Mouse (Mus musculus) left cerebral cortex, adult 8-10 months (tissue): ENCODE results near the gene Gstt4. TPM values are rescaled to one million over a fixed set of nuclear protein-coding genes. Genes with fewer than 3 reads are reported as not detected.

Experiments used
- DNase-seq, 2 experiments: peaks; one replicate each; pipeline ENCODE4 v3.0.0; 2022; ENCODE audit warnings: low spot score in 2 of 2
- total RNA-seq, 4 experiments: library from RNA; stranded (reverse); gene quantifications; 2 replicates each; pipeline ENCODE4 v1.2.4; 2022

The Gstt4 gene
- total RNA-seq, 4 experiments from 2014 or later, result not detected

GRCm38 (mm10) chr10:75835761-75836531, 13.6 kb upstream of the Gstt4 start:
- DNase-seq, result no peak

- DNase-seq, result no peak
Observed at GRCm38 (mm10) chr10:75835307-75835706, 13.0 kb upstream of the Gstt4 start.

GRCm38 (mm10) chr10:75834721-75835120, 12.4 kb upstream of the Gstt4 start:
- no peak for DNase-seq

- no peak for DNase-seq
Observed at GRCm38 (mm10) chr10:75834250-75834649, 11.9 kb upstream of the Gstt4 start.

- DNase-seq, result no peak
Observed at GRCm38 (mm10) chr10:75833456-75834080, 11.2 kb upstream of the Gstt4 start.

GRCm38 (mm10) chr10:75832272-75832895, 10.0 kb upstream of the Gstt4 start:
- DNase-seq, result peak in 1 of 2 experiments; percentile 34

- no peak for DNase-seq
Observed at GRCm38 (mm10) chr10:75830275-75830670, 7.9 kb upstream of the Gstt4 start.

- no peak for DNase-seq
Observed at GRCm38 (mm10) chr10:75829529-75830274, 7.4 kb upstream of the Gstt4 start.

- DNase-seq, result peak in 1 of 2 experiments; percentile 51
Observed at GRCm38 (mm10) chr10:75828500-75828931, 6.2 kb upstream of the Gstt4 start.

GRCm38 (mm10) chr10:75827668-75828360, 5.5 kb upstream of the Gstt4 start:
- DNase-seq, result no peak

- no peak for DNase-seq
Observed at GRCm38 (mm10) chr10:75824530-75824929, 2.2 kb upstream of the Gstt4 start.

- DNase-seq, result no peak
Observed at GRCm38 (mm10) chr10:75823782-75824181, 1.4 kb upstream of the Gstt4 start.

- no peak for DNase-seq
Observed at GRCm38 (mm10) chr10:75819882-75820281, 2.5 kb downstream of the Gstt4 start.

- no peak for DNase-seq
Observed at GRCm38 (mm10) chr10:75818641-75819040, 3.7 kb downstream of the Gstt4 start.

- DNase-seq, result no peak
Observed at GRCm38 (mm10) chr10:75804217-75804616, 18.1 kb downstream of the Gstt4 start.

GRCm38 (mm10) chr10:75798176-75798696, 24.1 kb downstream of the Gstt4 start, which contains the start of gene Gstt1:
TSS of gene Gstt1 (minus strand) at chr10:75798584.
- peak; percentile 30 to 31 for DNase-seq

GRCm38 (mm10) chr10:75797619-75798175, 24.6 kb downstream of the Gstt4 start:
- DNase-seq, result peak; percentile 39 to 44

- no peak for DNase-seq
Observed at GRCm38 (mm10) chr10:75796731-75797516, 25.4 kb downstream of the Gstt4 start.

- DNase-seq, result no peak
Observed at GRCm38 (mm10) chr10:75794880-75795279, 27.5 kb downstream of the Gstt4 start.

GRCm38 (mm10) chr10:75790773-75791172, 31.6 kb downstream of the Gstt4 start:
- no peak for DNase-seq
